Mouse (Mus musculus) stomach, embryonic 14.5 days (tissue): ENCODE measurements around the gene Olfr154. TPM values are rescaled to one million over a fixed set of nuclear protein-coding genes. Genes with fewer than 3 reads are reported as not detected.
"Not testable (repeated sequence)": the region's sequence is repeated elsewhere in the genome, so short reads cannot be mapped to it uniquely, and the experiment has no call there.

Source experiments
- ATAC-seq: fragments of 200-750 bp; cut with Nextera tagmentation; 2 replicates; pipeline ENCODE4 v1.8.0; 2017; ENCODE audit warnings: low read depth, moderate TSS enrichment; ENCODE audit not compliant: insufficient number of reproducible peaks, insufficient read depth, low FRiP score
- H3K27ac ChIP-seq: fragments of 300-500 bp; sonication (generic); 2 replicates; pipeline ENCODE4 v1.5.1; 2014; ENCODE audit warnings: mild to moderate bottlenecking, low read length, moderate library complexity, mixed read lengths
- H3K27me3 ChIP-seq: fragments of 300-500 bp; sonication (generic); 2 replicates; pipeline ENCODE4 v1.6.1; 2014; ENCODE audit warnings: low read length, control low read depth, mixed read lengths; ENCODE audit not compliant: control insufficient read depth, insufficient read depth
- H3K36me3 ChIP-seq: fragments of 300-500 bp; sonication (generic); 2 replicates; pipeline ENCODE4 v1.6.1; 2014; ENCODE audit warnings: mild to moderate bottlenecking, control low read depth, low read length, moderate library complexity, mixed read lengths; ENCODE audit not compliant: control insufficient read depth, insufficient read depth
- H3K4me1 ChIP-seq: fragments of 300-500 bp; sonication (generic); 2 replicates; pipeline ENCODE4 v1.6.1; 2014; ENCODE audit warnings: low read length, control low read depth, mixed read lengths; ENCODE audit not compliant: control insufficient read depth, insufficient read depth
- H3K4me2 ChIP-seq: fragments of 300-500 bp; sonication (generic); replicated peaks from 2 replicates; pipeline ENCODE4 v1.6.1; 2014; ENCODE audit warnings: low read depth, low read length, control low read depth
- H3K4me3 ChIP-seq: fragments of 300-500 bp; sonication (generic); 2 replicates; pipeline ENCODE4 v1.5.1; 2014; ENCODE audit warnings: low read depth, low read length, control low read depth
- H3K9ac ChIP-seq: fragments of 300-500 bp; sonication (generic); replicated peaks from 2 replicates; pipeline ENCODE4 v1.6.1; 2014; ENCODE audit warnings: low read depth, mild to moderate bottlenecking, control low read depth, low read length, moderate library complexity, mixed read lengths
- H3K9me3 ChIP-seq: fragments of 300-500 bp; sonication (generic); 2 replicates; pipeline ENCODE4 v1.6.1; 2016; ENCODE audit warnings: low read depth, low read length, control low read depth; ENCODE audit not compliant: control insufficient read depth
- WGBS: fragments of 180-500 bp; shearing (Covaris S2); extraction: QIAGEN DNeasy Blood & Tissue Kit; methylation state at CpG from one replicate; pipeline ENCODE4 v1.1.7; 2014; 5-methylcytosine and 5-hydroxymethylcytosine counted together
- polyA plus RNA-seq: library from polyadenylated mRNA; unstranded; fragments of >200 nt; fragmentation: Nextera tagmentation; extraction: Ambion mirVana; gene quantifications from 2 replicates; pipeline ENCODE4 v1.2.1, GENCODE M21; 2014

Gene Olfr154
- polyA plus RNA-seq = not detected in 2 replicates

GRCm38 (mm10) chr2:85664355-85664754, at the start of gene Olfr154:
Olfr154 (minus strand) TSS chr2:85664455.
- H3K9ac ChIP-seq, H3K27ac ChIP-seq, H3K36me3 ChIP-seq, H3K4me1 ChIP-seq, H3K9me3 ChIP-seq, H3K27me3 ChIP-seq, H3K4me3 ChIP-seq, H3K4me2 ChIP-seq, ATAC-seq: not testable (repeated sequence)

GRCm38 (mm10) chr2:85711159-85711558, 46.9 kb upstream of the Olfr154 start:
- no peak overlapping the region for H3K27ac ChIP-seq
- H3K9ac ChIP-seq = no peak overlapping the region
- H3K4me2 ChIP-seq = no peak overlapping the region
- H3K4me1 ChIP-seq = no peaks in the 10 kb centered on the region
- H3K27me3 ChIP-seq = no peaks in the 10 kb centered on the region
- no peaks in the 10 kb centered on the region for H3K36me3 ChIP-seq
- ATAC-seq = no peak
- WGBS = 21% methylated on average over 1 of the region's 1 CpGs
- no peaks in the 10 kb centered on the region for H3K9me3 ChIP-seq
- H3K4me3 ChIP-seq = no peak overlapping the region

DNA sequence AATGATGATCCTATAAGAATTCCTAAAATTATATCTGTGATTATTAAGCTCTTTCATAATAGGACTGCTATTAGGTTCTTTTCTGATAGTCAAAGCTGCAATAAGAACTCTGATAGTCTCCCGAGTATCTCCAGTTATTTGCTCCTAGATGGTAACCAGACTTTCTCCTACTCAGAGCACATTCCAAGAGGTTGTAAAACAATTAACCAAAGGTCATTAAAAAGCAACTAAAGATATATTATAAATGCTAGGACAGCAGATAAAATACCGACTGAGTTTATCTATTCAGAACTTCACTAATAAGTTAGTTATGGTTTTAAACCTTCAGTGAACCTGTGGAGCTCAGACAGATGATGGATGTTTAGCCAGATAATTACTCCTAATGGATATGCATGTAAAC, 46.4 kb upstream of the Olfr154 start:
- 24% methylated on average over 2 of the region's 2 CpGs for WGBS
- H3K4me1 ChIP-seq, H3K27me3 ChIP-seq, H3K9ac ChIP-seq, H3K27ac ChIP-seq, ATAC-seq, H3K4me3 ChIP-seq, H3K4me2 ChIP-seq, H3K36me3 ChIP-seq, H3K9me3 ChIP-seq: not testable (repeated sequence)

- no peak within 1 kb of the TSS for H3K27ac ChIP-seq
- H3K9ac ChIP-seq = no peak within 1 kb of the TSS
- H3K27me3 ChIP-seq = no peaks in the 10 kb centered on the region
- 0 out of 2 replicates have a peak, but pooled peaks cover under 1% of the 10 kb centered on the region for H3K9me3 ChIP-seq
- no peak within 1 kb of the TSS for H3K4me2 ChIP-seq
- no peak for ATAC-seq
- H3K4me3 ChIP-seq = no peak within 1 kb of the TSS
- H3K4me1 ChIP-seq = no peaks in the 10 kb centered on the region
- no peaks in the 10 kb centered on the region for H3K36me3 ChIP-seq
These were observed 24.9 kb upstream of the Olfr154 start, which contains the start of gene Olfr1008 for GRCm38 (mm10) chr2:85689131-85689530. Olfr1008 (plus strand) TSS chr2:85689431.

- no peaks in the 10 kb centered on the region for H3K9me3 ChIP-seq
- no peak within 1 kb of the TSS for H3K27ac ChIP-seq
- no peak within 1 kb of the TSS for H3K9ac ChIP-seq
- no peak for ATAC-seq
- H3K27me3 ChIP-seq = no peaks in the 10 kb centered on the region
- H3K36me3 ChIP-seq = no peaks in the 10 kb centered on the region
- no peak within 1 kb of the TSS for H3K4me2 ChIP-seq
- H3K4me3 ChIP-seq = no peak within 1 kb of the TSS
- H3K4me1 ChIP-seq = no peaks in the 10 kb centered on the region
These were observed 14.4 kb upstream of the Olfr154 start, which contains the start of gene Olfr1006 for GRCm38 (mm10) chr2:85678667-85679066. Olfr1006 (minus strand) TSS chr2:85678767.

DNA sequence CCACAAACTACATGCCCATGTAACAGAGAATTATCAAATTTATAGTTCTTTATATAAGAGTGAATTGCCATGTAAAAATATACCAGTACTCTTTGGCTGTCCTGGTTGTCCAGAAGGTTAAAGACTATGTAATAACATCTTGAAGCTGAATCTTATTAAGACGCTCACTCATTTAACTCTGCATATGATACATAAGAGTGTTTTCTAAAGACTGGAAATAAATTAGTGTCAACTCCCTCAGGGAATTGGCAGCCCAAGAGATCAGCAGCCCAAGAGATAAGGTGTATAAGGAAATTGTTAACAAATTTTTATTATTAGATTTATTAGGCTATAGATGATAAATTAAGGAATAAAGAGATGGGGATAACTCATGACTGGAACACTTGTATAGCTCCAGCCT, 13.7 kb downstream of the Olfr154 start, which contains the start of gene Olfr1002:
Olfr1002 (minus strand) TSS at position 101 of the 400 bp plus-strand sequence.
- Histone ChIP-seq H3K4me2 (no peak within 1 kb of the TSS), H3K9ac (no peak within 1 kb of the TSS), H3K4me1 (no peaks in the 10 kb centered on the region), H3K9me3 (no peaks in the 10 kb centered on the region), H3K27me3 (no peaks in the 10 kb centered on the region), H3K27ac (no peak within 1 kb of the TSS), H3K4me3 (no peak within 1 kb of the TSS), H3K36me3 (no peaks in the 10 kb centered on the region)
- WGBS = 92% methylated on average over 1 of the region's 1 CpGs
- no peak for ATAC-seq

Other genes with a start within 250 kb of the Olfr154 start
- gene Olfr993, start 249.6 kb downstream of the Olfr154 start, polyA plus RNA-seq = not detected in 2 replicates
- not detected in 2 replicates for gene Olfr994, start 228.0 kb downstream of the Olfr154 start, polyA plus RNA-seq
- gene Olfr995, start 220.8 kb downstream of the Olfr154 start, polyA plus RNA-seq = not detected in 2 replicates
- 3.3 and 3.4 TPM in 2 replicates for gene 4833423E24Rik, start 145.4 kb downstream of the Olfr154 start, polyA plus RNA-seq
- gene Olfr996, start 85.2 kb downstream of the Olfr154 start, polyA plus RNA-seq = not detected in 2 replicates
- gene Olfr998, start 75.5 kb downstream of the Olfr154 start, polyA plus RNA-seq = not detected in 2 replicates
- not detected in 2 replicates for gene Olfr1000, start 52.6 kb downstream of the Olfr154 start, polyA plus RNA-seq
- not detected in 2 replicates for gene Olfr1002, start 13.8 kb downstream of the Olfr154 start, polyA plus RNA-seq
- not detected in 2 replicates for gene Olfr1006, start 14.3 kb upstream of the Olfr154 start, polyA plus RNA-seq
- gene Olfr1008, start 25.0 kb upstream of the Olfr154 start, polyA plus RNA-seq = not detected in 2 replicates
- not detected in 2 replicates for gene Olfr1009, start 51.0 kb upstream of the Olfr154 start, polyA plus RNA-seq
- not detected in 2 replicates for gene Olfr1012, start 98.3 kb upstream of the Olfr154 start, polyA plus RNA-seq
- not detected in 2 replicates for gene Olfr1013, start 102.6 kb upstream of the Olfr154 start, polyA plus RNA-seq
- not detected in 2 replicates for gene Olfr1014, start 108.3 kb upstream of the Olfr154 start, polyA plus RNA-seq
- gene Olfr1015, start 117.6 kb upstream of the Olfr154 start, polyA plus RNA-seq = not detected in 2 replicates
- gene Olfr1016, start 138.1 kb upstream of the Olfr154 start, polyA plus RNA-seq = not detected in 2 replicates
- not detected in 2 replicates for gene Olfr1018, start 154.0 kb upstream of the Olfr154 start, polyA plus RNA-seq
- not detected in 2 replicates for gene Olfr1019, start 181.0 kb upstream of the Olfr154 start, polyA plus RNA-seq
- gene Olfr1020, start 182.6 kb upstream of the Olfr154 start, polyA plus RNA-seq = not detected in 2 replicates
- not detected in 2 replicates for gene Olfr1022, start 204.1 kb upstream of the Olfr154 start, polyA plus RNA-seq
- gene Olfr1023, start 221.2 kb upstream of the Olfr154 start, polyA plus RNA-seq = not detected in 2 replicates
- not detected in 2 replicates for gene Olfr1024, start 240.6 kb upstream of the Olfr154 start, polyA plus RNA-seq